Mouse (Mus musculus) intestine, postnatal 0 days (tissue): ENCODE data around the gene Sbno2. TPM values are rescaled to one million over a fixed set of nuclear protein-coding genes. Genes with fewer than 3 reads are reported as not detected.

Source experiments
- ATAC-seq: fragments of 200-750 bp; cut with Nextera tagmentation; 2 replicates; pipeline ENCODE4 v1.8.0; 2017; ENCODE audit warnings: mild to moderate bottlenecking, moderate TSS enrichment, moderate library complexity
- H3K27ac ChIP-seq: fragments of 300-500 bp; sonication (generic); 2 replicates; pipeline ENCODE4 v1.5.1; 2014; ENCODE audit warnings: mild to moderate bottlenecking, low read depth, low read length, moderate library complexity
- H3K27me3 ChIP-seq: fragments of 300-500 bp; sonication (generic); replicated peaks from 2 replicates; pipeline ENCODE4 v1.6.1; 2014; ENCODE audit warnings: low read length, mixed read lengths; ENCODE audit not compliant: control insufficient read depth, insufficient read depth
- H3K36me3 ChIP-seq: fragments of 300-500 bp; sonication (generic); 2 replicates; pipeline ENCODE4 v1.6.1; 2014; ENCODE audit warnings: mild to moderate bottlenecking, moderate library complexity; ENCODE audit not compliant: control insufficient read depth, insufficient read depth
- H3K4me1 ChIP-seq: fragments of 300-500 bp; sonication (generic); replicated peaks from 2 replicates; pipeline ENCODE4 v1.6.1; 2014; ENCODE audit warnings: antibody characterized with exemption, low read length, mixed read lengths; ENCODE audit not compliant: control insufficient read depth, insufficient read depth
- H3K4me2 ChIP-seq: fragments of 300-500 bp; sonication (generic); replicated peaks from 2 replicates; pipeline ENCODE4 v1.6.1; 2014; ENCODE audit warnings: low read depth, mild to moderate bottlenecking, moderate library complexity
- H3K4me3 ChIP-seq: fragments of 300-500 bp; sonication (generic); 2 replicates; pipeline ENCODE4 v1.5.1; 2014; ENCODE audit warnings: low read depth, low read length
- H3K9ac ChIP-seq: fragments of 300-500 bp; sonication (generic); 2 replicates; pipeline ENCODE4 v1.6.1; 2014; ENCODE audit warnings: mild to moderate bottlenecking, low read depth, low read length
- H3K9me3 ChIP-seq: fragments of 300-500 bp; sonication (generic); 2 replicates; pipeline ENCODE4 v1.6.1; 2016; ENCODE audit warnings: mixed run types; ENCODE audit not compliant: control insufficient read depth
- CTCF ChIP-seq: sonication (generic); IDR thresholded peaks from 2 replicates; pipeline ENCODE4 v1.5.1; 2016; ENCODE audit warnings: low read depth, mild to moderate bottlenecking, control low read depth, antibody characterized with exemption, moderate library complexity
- WGBS: fragments of 180-500 bp; shearing (Covaris S2); extraction: QIAGEN DNeasy Blood & Tissue Kit; methylation state at CpG from one replicate; pipeline ENCODE4 v1.1.7; 2014; 5-methylcytosine and 5-hydroxymethylcytosine counted together
- polyA plus RNA-seq: library from polyadenylated mRNA; unstranded; fragments of >200 nt; fragmentation: Nextera tagmentation; extraction: Ambion mirVana; gene quantifications from 2 replicates; pipeline ENCODE4 v1.2.1, GENCODE M21; 2015

Gene Sbno2
- polyA plus RNA-seq, 1 experiment from 2014 or later: 9.8 TPM

- 0 out of 2 replicates have a peak, but pooled peaks have one; percentile 8 for TF ChIP-seq CTCF
- H3K27ac ChIP-seq: peak overlapping the region; percentile 94
- H3K4me2 ChIP-seq: peak overlapping the region; percentile 83
- H3K4me3 ChIP-seq: peak overlapping the region; percentile 63
- peak overlapping the region; percentile 79 for H3K9ac ChIP-seq
- peaks cover 29% of the 10 kb centered on the region for H3K36me3 ChIP-seq
- peak; percentile 72 for ATAC-seq
- peaks cover 12% of the 10 kb centered on the region; the same call in 1 of the 2 replicates for H3K4me1 ChIP-seq
- no peaks in the 10 kb centered on the region for H3K9me3 ChIP-seq
- under 1% methylated on average over 41 of the region's 43 CpGs for WGBS
- H3K27me3 ChIP-seq: peaks cover 17% of the 10 kb centered on the region; the same call in 1 of the 2 replicates
These were observed 36.6 kb upstream of the Sbno2 start for GRCm38 (mm10) chr10:80141786-80142529.

DNA sequence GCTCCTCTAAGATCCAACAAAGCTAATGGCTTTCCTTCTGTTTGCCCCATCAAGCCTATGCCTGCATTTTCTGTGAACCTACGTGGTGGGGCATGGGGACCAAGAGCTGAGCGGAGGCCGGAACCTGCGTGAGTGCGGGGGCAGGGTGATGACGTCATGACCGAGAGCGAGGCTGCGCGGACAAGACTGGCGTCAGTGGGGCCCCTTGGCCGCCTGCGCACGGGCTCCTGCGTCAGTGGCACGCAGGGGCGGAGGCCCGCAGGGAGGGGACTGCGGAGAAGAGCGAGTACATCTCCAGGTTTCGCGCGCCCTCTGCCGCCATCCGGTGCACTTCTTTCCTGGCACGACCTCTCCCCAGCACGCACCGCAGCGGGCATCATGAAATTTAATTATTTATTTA lies 35.9 kb upstream of the Sbno2 start:
- peak; percentile 84 for TF ChIP-seq CTCF
- under 1% methylated on average over 29 of the region's 29 CpGs for WGBS
- Histone ChIP-seq H3K4me1 (peaks cover 12% of the 10 kb centered on the region; the same call in 1 of the 2 replicates), H3K36me3 (peaks cover 28% of the 10 kb centered on the region), H3K27ac (peak overlapping the region; percentile 67; the same call in 1 of the 2 replicates), H3K4me3 (peak overlapping the region; percentile 63), H3K9me3 (no peaks in the 10 kb centered on the region), H3K4me2 (peak overlapping the region; percentile 83), H3K27me3 (peaks cover 24% of the 10 kb centered on the region; the same call in 1 of the 2 replicates), H3K9ac (no peak overlapping the region)
- peak; percentile 52 for ATAC-seq

DNA sequence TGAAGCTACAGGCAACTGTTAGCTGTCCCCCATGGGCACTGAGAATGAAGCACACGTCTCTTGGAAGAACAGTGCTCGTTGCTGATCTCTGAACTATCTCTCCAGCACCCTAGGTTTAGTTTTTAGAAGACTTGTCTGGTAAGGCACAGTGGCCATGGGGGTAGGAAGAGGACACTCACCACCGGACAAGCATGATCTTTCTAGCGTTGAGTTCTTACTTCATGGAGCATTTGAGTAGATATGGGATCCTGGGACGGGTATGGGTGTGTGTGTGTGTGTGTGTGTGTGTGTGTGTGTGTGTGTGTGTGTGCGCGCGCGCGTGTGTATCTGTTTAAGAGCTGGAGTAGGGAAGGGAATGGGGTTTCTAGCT lies 35.3 kb upstream of the Sbno2 start, which contains the start of gene Cbarp:
TSS of gene Cbarp (minus strand) at position 170 of the 370 bp plus-strand sequence.
- peaks cover 11% of the 10 kb centered on the region; the same call in 1 of the 2 replicates for H3K4me1 ChIP-seq
- peak within 1 kb of the TSS; percentile 94 for H3K27ac ChIP-seq
- no peaks in the 10 kb centered on the region for H3K9me3 ChIP-seq
- TF ChIP-seq CTCF: no peak
- H3K4me3 ChIP-seq: peak within 1 kb of the TSS; percentile 63
- H3K4me2 ChIP-seq: peak within 1 kb of the TSS; percentile 98
- ATAC-seq: no peak
- 77% methylated on average over 10 of the region's 10 CpGs for WGBS
- peaks cover 26% of the 10 kb centered on the region; the same call in 1 of the 2 replicates for H3K27me3 ChIP-seq
- H3K36me3 ChIP-seq: peaks cover 23% of the 10 kb centered on the region
- H3K9ac ChIP-seq: no peak within 1 kb of the TSS

GRCm38 (mm10) chr10:80139975-80140665 lies 34.7 kb upstream of the Sbno2 start:
- peaks cover 26% of the 10 kb centered on the region; the same call in 1 of the 2 replicates for H3K27me3 ChIP-seq
- TF ChIP-seq CTCF: no peak
- H3K27ac ChIP-seq: no peak overlapping the region
- no peak for ATAC-seq
- H3K36me3 ChIP-seq: peaks cover 19% of the 10 kb centered on the region
- 76% methylated on average over 11 of the region's 11 CpGs for WGBS
- H3K9me3 ChIP-seq: no peaks in the 10 kb centered on the region
- no peak overlapping the region for H3K4me2 ChIP-seq
- H3K4me1 ChIP-seq: peaks cover 10% of the 10 kb centered on the region; the same call in 1 of the 2 replicates
- no peak overlapping the region for H3K4me3 ChIP-seq
- H3K9ac ChIP-seq: no peak overlapping the region

GRCm38 (mm10) chr10:80139439-80139775 lies 34.0 kb upstream of the Sbno2 start:
- no peak for TF ChIP-seq CTCF
- WGBS: 0% methylated on average over 9 of the region's 10 CpGs
- H3K27me3 ChIP-seq: peaks cover 26% of the 10 kb centered on the region; the same call in 1 of the 2 replicates
- H3K27ac ChIP-seq: no peak overlapping the region
- no peak for ATAC-seq
- peak overlapping the region; percentile 57 for H3K4me3 ChIP-seq
- H3K36me3 ChIP-seq: peaks cover 12% of the 10 kb centered on the region
- H3K9me3 ChIP-seq: no peaks in the 10 kb centered on the region
- peaks cover 10% of the 10 kb centered on the region; the same call in 1 of the 2 replicates for H3K4me1 ChIP-seq
- peak overlapping the region; percentile 98 for H3K4me2 ChIP-seq
- H3K9ac ChIP-seq: peak overlapping the region; percentile 60
